Mouse (Mus musculus) liver, embryonic 18 days (tissue): Measurements from ENCODE around the gene Galr2. TPM values are rescaled to one million over a fixed set of nuclear protein-coding genes. Genes with fewer than 3 reads are reported as not detected.

Experiments used
- polyA plus RNA-seq: library from polyadenylated mRNA; depleted of rRNA; stranded (reverse); fragments of >200 nt; gene quantifications from 2 replicates; pipeline ENCODE4 v1.2.3, GENCODE M21; 2012; rRNA removed

Galr2 gene
- polyA plus RNA-seq: 0.01 TPM in 1 of 2 replicates, not detected in the other

GRCm38 (mm10) chr11:116280751-116281663 lies at the start of gene Galr2:
Gene Galr2 (plus strand): TSS chr11:116280939.

GRCm38 (mm10) chr11:116237742-116238395 lies 42.9 kb upstream of the Galr2 start, which contains the start of gene Evpl:
Gene Evpl (minus strand): TSS chr11:116238077.

DNA sequence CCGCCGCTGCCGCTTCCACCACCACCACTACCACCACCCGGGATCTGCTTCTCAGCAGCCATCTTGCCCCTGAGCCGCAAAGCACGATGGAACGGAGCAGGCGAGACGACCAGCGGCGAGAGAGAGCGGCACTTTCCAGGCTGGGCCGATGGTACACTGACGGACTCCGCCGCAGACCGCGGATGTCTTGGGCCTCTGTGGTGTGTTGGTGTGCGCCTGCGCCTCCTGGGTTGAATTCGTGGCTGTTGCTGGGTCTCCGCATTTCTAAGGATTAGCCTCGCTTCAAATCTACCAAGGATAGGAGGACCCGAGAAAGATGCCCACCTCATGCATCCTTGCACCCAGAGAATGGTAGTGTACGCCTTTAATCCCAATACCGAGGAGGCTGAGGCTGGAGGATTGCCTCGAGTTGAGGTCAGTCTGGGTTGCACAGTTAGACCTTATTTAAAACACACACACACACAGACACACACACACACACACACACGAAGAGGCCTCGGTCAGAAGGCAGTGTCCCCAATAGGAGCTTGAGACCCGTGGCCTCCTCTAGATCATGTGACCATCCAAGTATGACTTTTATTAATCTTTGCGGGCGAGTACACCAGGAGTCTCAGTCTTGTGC lies 6.6 kb upstream of the Galr2 start, which contains the start of gene Srp68:
TSS of gene Srp68 (minus strand) at position 173 of the 622 bp plus-strand sequence.

GRCm38 (mm10) chr11:116307019-116307725 lies 26.4 kb downstream of the Galr2 start, which contains the start of gene Exoc7:
Gene Exoc7 (minus strand): TSS chr11:116307233.

Other genes with a start within 250 kb of the Galr2 start
- 9.5 and 10.8 TPM in 2 replicates for gene Unc13d, start 203.0 kb upstream of the Galr2 start, polyA plus RNA-seq
- gene Wbp2, start 193.9 kb upstream of the Galr2 start, polyA plus RNA-seq: 48.7 and 52.4 TPM in 2 replicates
- 8.2 and 8.4 TPM in 2 replicates for gene Trim47, start 153.7 kb upstream of the Galr2 start, polyA plus RNA-seq
- 2.0 and 2.3 TPM in 2 replicates for gene Trim65, start 149.8 kb upstream of the Galr2 start, polyA plus RNA-seq
- 18.9 and 19.5 TPM in 2 replicates for gene Mrpl38, start 142.1 kb upstream of the Galr2 start, polyA plus RNA-seq
- 6.7 and 6.8 TPM in 2 replicates for gene Fbf1, start 112.8 kb upstream of the Galr2 start, polyA plus RNA-seq
- gene Ten1, start 82.1 kb upstream of the Galr2 start, polyA plus RNA-seq: 24.2 and 29.9 TPM in 2 replicates
- 262 and 366 TPM in 2 replicates for gene Acox1, start 81.9 kb upstream of the Galr2 start, polyA plus RNA-seq
- gene Evpl, start 42.9 kb upstream of the Galr2 start, polyA plus RNA-seq: 0.10 and 0.11 TPM in 2 replicates
- 34.8 and 39.9 TPM in 2 replicates for gene Srp68, start 6.7 kb upstream of the Galr2 start, polyA plus RNA-seq
- 10.2 and 12.0 TPM in 2 replicates for gene Exoc7, start 26.3 kb downstream of the Galr2 start, polyA plus RNA-seq
- gene Foxj1, start 54.5 kb downstream of the Galr2 start, polyA plus RNA-seq: 0.22 TPM in 2 replicates
- 1.1 and 1.5 TPM in 2 replicates for gene Rnf157, start 132.1 kb downstream of the Galr2 start, polyA plus RNA-seq
- gene Ubald2, start 153.2 kb downstream of the Galr2 start, polyA plus RNA-seq: 55.8 and 59.4 TPM in 2 replicates
- 0.01 TPM in 1 of 2 replicates, not detected in the other for gene Qrich2, start 185.3 kb downstream of the Galr2 start, polyA plus RNA-seq
- gene Prpsap1, start 213.3 kb downstream of the Galr2 start, polyA plus RNA-seq: 23.5 and 24.6 TPM in 2 replicates
- 8.3 and 9.5 TPM in 2 replicates for gene Sphk1, start 250.0 kb downstream of the Galr2 start, polyA plus RNA-seq